Mouse (Mus musculus): ENCODE results near the gene Rpl23.

GRCm38 (mm10) chr11:97804841-97805661 is 22.8 kb upstream of the Rpl23 start:
- no peak for TF ChIP-seq CTCF (IDR thresholded peaks at IDR 0.05; ENCODE audit: low read depth)
- TF ChIP-seq EP300 (optimal IDR thresholded peaks at IDR 0.05) = no peak
